Mouse (Mus musculus): ENCODE measurements around the gene Nup133.

Gene Nup133

DNA sequence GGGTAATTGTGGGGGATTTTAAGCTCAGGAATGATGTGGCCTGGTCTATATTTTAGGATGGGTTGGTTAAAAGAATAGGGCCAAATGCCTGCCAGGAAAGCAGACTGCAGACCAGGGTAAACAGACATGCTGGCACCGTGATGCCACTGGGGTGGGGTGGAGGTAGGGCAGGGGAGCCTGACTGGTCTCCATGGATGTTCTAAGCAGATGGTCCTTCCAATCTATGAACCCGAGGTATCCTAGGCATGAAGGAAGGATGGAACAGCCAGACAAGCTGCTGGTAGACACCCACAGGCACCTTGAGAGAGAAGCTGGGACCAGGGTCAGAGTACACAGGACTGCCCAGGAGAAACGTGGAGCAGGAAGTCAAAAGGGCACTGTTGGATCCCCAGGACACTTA lies 101.5 kb downstream of the Nup133 start:
- DNase-seq (ENCODE audit: low spot score in 2 of 2) = no peak

All from spleen, postnatal 10 days (tissue).